Mouse (Mus musculus) midbrain, embryonic 14.5 days (tissue): ENCODE data around the gene Atp1a1. TPM values are rescaled to one million over a fixed set of nuclear protein-coding genes. Genes with fewer than 3 reads are reported as not detected.
A peak's percentile ranks its signal among the peaks of the same experiment; 100 is the strongest.

ENCODE experiments used
- ATAC-seq: fragments of 200-750 bp; cut with Nextera tagmentation; 2 replicates; pipeline ENCODE4 v1.8.0; 2017; ENCODE audit warnings: moderate number of reproducible peaks, moderate library complexity; ENCODE audit not compliant: low FRiP score, low TSS enrichment
- DNase-seq: peaks from one replicate; pipeline ENCODE4 v3.0.0-alpha.2; 2015
- H3K27ac ChIP-seq: fragments of 300-500 bp; sonication (generic); replicated peaks from 2 replicates; pipeline ENCODE4 v1.5.1; 2014; ENCODE audit warnings: mild to moderate bottlenecking, low read depth, low read length, moderate library complexity
- H3K27me3 ChIP-seq: fragments of 300-500 bp; sonication (generic); 2 replicates; pipeline ENCODE4 v1.6.1; 2014; ENCODE audit warnings: low read length, control low read depth, mixed read lengths; ENCODE audit not compliant: control insufficient read depth, insufficient read depth
- H3K36me3 ChIP-seq: fragments of 300-500 bp; sonication (generic); 2 replicates; pipeline ENCODE4 v1.6.1; 2014; ENCODE audit warnings: low read length, control low read depth; ENCODE audit not compliant: control insufficient read depth, insufficient read depth
- H3K4me1 ChIP-seq: fragments of 300-500 bp; sonication (generic); 2 replicates; pipeline ENCODE4 v1.6.1; 2014; ENCODE audit warnings: mild to moderate bottlenecking, antibody characterized with exemption, low read length, control low read depth; ENCODE audit not compliant: control insufficient read depth, insufficient read depth
- H3K4me2 ChIP-seq: fragments of 300-500 bp; sonication (generic); 2 replicates; pipeline ENCODE4 v1.6.1; 2014; ENCODE audit warnings: mild to moderate bottlenecking, low read length, moderate library complexity
- H3K4me3 ChIP-seq: fragments of 300-500 bp; sonication (generic); replicated peaks from 2 replicates; pipeline ENCODE4 v1.5.1; 2014; ENCODE audit warnings: low read depth, low read length
- H3K9ac ChIP-seq: fragments of 300-500 bp; sonication (generic); replicated peaks from 2 replicates; pipeline ENCODE4 v1.6.1; 2014; ENCODE audit warnings: mild to moderate bottlenecking, low read length, moderate library complexity
- H3K9me3 ChIP-seq: fragments of 300-500 bp; sonication (generic); 2 replicates; pipeline ENCODE4 v1.6.1; 2016; ENCODE audit warnings: low read length, control low read depth, mixed read lengths; ENCODE audit not compliant: control insufficient read depth
- WGBS: fragments of 180-500 bp; shearing (Covaris S2); extraction: QIAGEN DNeasy Blood & Tissue Kit; methylation state at CpG from one replicate; pipeline ENCODE4 v1.1.7; 2014; 5-methylcytosine and 5-hydroxymethylcytosine counted together
- polyA plus RNA-seq: library from polyadenylated mRNA; unstranded; fragments of >200 nt; fragmentation: Nextera tagmentation; extraction: Ambion mirVana; gene quantifications from 2 replicates; pipeline ENCODE4 v1.2.1, GENCODE M21; 2014

Gene Atp1a1
- polyA plus RNA-seq, 1 experiment from 2014 or later = 80.9 TPM

GRCm38 (mm10) chr3:101644062-101644802 lies 39.7 kb upstream of the Atp1a1 start:
- no peak overlapping the region for H3K4me3 ChIP-seq
- no peaks in the 10 kb centered on the region for H3K9me3 ChIP-seq
- H3K4me2 ChIP-seq = no peak overlapping the region
- H3K27ac ChIP-seq = no peak overlapping the region
- H3K4me1 ChIP-seq = no peaks in the 10 kb centered on the region
- 80% methylated on average over 4 of the region's 4 CpGs for WGBS
- no peaks in the 10 kb centered on the region for H3K36me3 ChIP-seq
- H3K9ac ChIP-seq = no peak overlapping the region
- no peak for DNase-seq
- no peaks in the 10 kb centered on the region for H3K27me3 ChIP-seq
- no peak for ATAC-seq

DNA sequence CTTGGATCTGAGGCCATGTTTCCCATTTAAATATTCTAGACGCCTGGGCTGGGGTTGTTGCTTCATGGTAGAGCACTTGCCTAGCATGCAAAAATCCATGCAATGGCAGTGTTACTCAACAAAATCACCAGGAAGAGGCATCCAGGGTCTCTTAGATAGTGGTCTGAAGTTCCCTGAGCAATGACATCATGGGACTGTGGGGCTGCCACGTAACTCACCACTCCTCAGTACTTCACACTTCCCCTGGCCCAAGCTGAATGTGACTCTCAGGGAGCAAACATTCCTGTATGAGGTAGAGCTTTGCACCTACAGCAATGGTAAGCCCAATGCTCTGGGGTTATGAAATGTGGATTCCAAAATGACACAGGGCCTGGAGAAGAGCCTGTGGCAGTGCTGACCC lies 38.8 kb upstream of the Atp1a1 start:
- no peaks in the 10 kb centered on the region for H3K27me3 ChIP-seq
- no peaks in the 10 kb centered on the region for H3K9me3 ChIP-seq
- no peak overlapping the region for H3K9ac ChIP-seq
- H3K4me1 ChIP-seq = no peaks in the 10 kb centered on the region
- H3K4me2 ChIP-seq = no peak overlapping the region
- WGBS = 84% methylated on average over 2 of the region's 2 CpGs
- ATAC-seq (no peak), DNase-seq (no peak)
- H3K4me3 ChIP-seq = no peak overlapping the region
- no peak overlapping the region for H3K27ac ChIP-seq
- no peaks in the 10 kb centered on the region for H3K36me3 ChIP-seq

GRCm38 (mm10) chr3:101638223-101638622 lies 33.7 kb upstream of the Atp1a1 start:
- no peaks in the 10 kb centered on the region for H3K9me3 ChIP-seq
- DNase-seq (no peak), ATAC-seq (no peak)
- no peaks in the 10 kb centered on the region for H3K36me3 ChIP-seq
- no peak overlapping the region for H3K9ac ChIP-seq
- peaks cover 13% of the 10 kb centered on the region for H3K4me1 ChIP-seq
- no peak overlapping the region for H3K4me3 ChIP-seq
- no peak overlapping the region for H3K27ac ChIP-seq
- no peak overlapping the region for H3K4me2 ChIP-seq
- no peaks in the 10 kb centered on the region for H3K27me3 ChIP-seq
- WGBS = 84% methylated on average over 2 of the region's 2 CpGs

DNA sequence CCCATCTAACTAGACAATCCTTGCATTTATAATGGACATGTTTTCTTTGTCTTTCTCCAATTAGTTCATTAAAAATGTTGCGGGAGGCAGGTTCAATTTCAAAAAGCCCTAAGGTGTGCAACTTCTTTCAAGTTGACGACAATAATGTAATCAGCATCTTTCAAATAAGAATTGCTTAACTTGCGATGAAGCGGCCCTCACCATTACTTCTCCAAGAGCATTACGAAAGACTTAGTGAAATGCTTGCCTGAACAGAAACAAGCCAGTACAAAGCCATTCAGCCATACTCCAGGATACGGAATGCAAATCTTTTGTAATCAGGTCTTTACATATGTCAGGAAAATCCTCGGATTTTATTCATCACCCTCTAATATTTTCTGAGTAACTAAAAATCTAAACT lies 32.0 kb upstream of the Atp1a1 start:
- ATAC-seq (no peak), DNase-seq (no peak)
- H3K9ac ChIP-seq = no peak overlapping the region
- no peak overlapping the region for H3K4me2 ChIP-seq
- H3K9me3 ChIP-seq = no peaks in the 10 kb centered on the region
- no peaks in the 10 kb centered on the region for H3K36me3 ChIP-seq
- H3K4me1 ChIP-seq = peaks cover 14% of the 10 kb centered on the region
- no peak overlapping the region for H3K4me3 ChIP-seq
- WGBS = 80% methylated on average over 7 of the region's 7 CpGs
- H3K27me3 ChIP-seq = no peaks in the 10 kb centered on the region
- H3K27ac ChIP-seq = no peak overlapping the region

DNA sequence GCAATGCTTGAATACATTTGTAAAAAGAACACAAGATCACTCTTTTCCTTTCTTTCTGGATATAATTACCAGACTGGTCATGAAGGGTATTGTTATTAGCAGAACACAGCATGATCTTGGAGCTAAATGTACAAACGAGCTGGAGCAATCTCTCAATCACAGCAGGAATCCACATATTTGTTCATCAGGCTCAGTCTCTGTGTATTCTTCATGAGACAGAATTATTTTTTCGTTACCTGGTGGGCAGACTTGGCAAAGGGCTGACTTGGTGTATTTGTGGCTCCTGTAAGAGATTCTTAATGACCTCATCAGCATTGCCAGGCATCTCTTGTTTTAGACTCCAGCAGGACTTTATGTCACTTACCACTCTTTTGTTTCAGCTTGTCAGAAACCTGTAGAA lies 31.6 kb upstream of the Atp1a1 start:
- Histone ChIP-seq H3K9me3 (no peaks in the 10 kb centered on the region), H3K27me3 (no peaks in the 10 kb centered on the region), H3K4me1 (peaks cover 14% of the 10 kb centered on the region), H3K4me2 (no peak overlapping the region), H3K9ac (no peak overlapping the region), H3K27ac (no peak overlapping the region), H3K4me3 (no peak overlapping the region), H3K36me3 (no peaks in the 10 kb centered on the region)
- DNase-seq (no peak), ATAC-seq (no peak)
- 70% methylated on average over 2 of the region's 2 CpGs for WGBS

DNA sequence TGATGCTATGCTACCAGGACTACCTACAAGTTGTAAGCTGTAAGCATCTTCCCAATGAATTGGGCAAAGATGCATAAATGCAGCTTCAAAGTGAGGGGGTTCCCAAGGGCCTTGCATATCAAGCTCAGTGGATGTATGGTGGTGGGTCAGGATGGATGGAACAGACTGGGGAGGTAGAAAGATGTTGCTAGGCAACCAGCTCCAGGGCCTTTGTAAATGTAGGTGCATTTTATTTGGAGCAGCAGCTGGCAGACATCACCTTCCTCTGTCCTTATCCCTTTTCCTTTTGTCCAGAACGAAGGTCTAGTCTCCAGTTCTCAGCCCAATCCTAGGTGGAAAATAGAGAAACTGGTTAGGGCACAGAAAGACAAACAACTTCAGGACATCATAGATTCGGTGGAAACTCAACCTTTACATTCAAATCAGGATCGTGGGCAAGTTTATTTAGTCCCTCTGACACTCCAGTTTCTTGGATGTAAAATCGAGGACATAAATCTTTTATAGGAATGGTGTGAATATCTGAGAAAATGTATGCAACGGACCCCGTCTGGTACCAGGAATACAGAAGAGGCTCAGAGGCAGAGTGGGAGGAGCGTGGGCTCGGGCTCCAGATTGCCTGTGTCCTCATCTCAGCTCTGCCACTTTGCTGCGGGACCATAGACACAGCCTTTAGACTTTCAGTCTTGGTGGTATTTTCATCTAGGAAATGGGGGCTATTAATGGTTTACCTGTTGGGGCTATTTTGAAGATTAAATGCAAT lies 29.8 kb upstream of the Atp1a1 start:
- peak overlapping the region; percentile 60 for H3K27ac ChIP-seq
- no peaks in the 10 kb centered on the region for H3K27me3 ChIP-seq
- 78% methylated on average over 9 of the region's 9 CpGs for WGBS
- H3K9me3 ChIP-seq = no peaks in the 10 kb centered on the region
- H3K4me2 ChIP-seq = no peak overlapping the region
- no peak for ATAC-seq
- H3K36me3 ChIP-seq = no peaks in the 10 kb centered on the region
- H3K4me1 ChIP-seq = peaks cover 14% of the 10 kb centered on the region
- H3K4me3 ChIP-seq = no peak overlapping the region
- H3K9ac ChIP-seq = no peak overlapping the region
- DNase-seq = peak; percentile 64

GRCm38 (mm10) chr3:101628255-101628654 lies 23.8 kb upstream of the Atp1a1 start:
- H3K4me2 ChIP-seq = no peak overlapping the region
- H3K36me3 ChIP-seq = no peaks in the 10 kb centered on the region
- no peak for ATAC-seq
- no peak overlapping the region for H3K9ac ChIP-seq
- peaks cover under 1% of the 10 kb centered on the region; the same call in 1 of the 2 replicates for H3K4me1 ChIP-seq
- WGBS = 93% methylated on average over 2 of the region's 2 CpGs
- H3K4me3 ChIP-seq = no peak overlapping the region
- no peak overlapping the region for H3K27ac ChIP-seq
- DNase-seq = no peak
- H3K9me3 ChIP-seq = no peaks in the 10 kb centered on the region
- H3K27me3 ChIP-seq = no peaks in the 10 kb centered on the region

DNA sequence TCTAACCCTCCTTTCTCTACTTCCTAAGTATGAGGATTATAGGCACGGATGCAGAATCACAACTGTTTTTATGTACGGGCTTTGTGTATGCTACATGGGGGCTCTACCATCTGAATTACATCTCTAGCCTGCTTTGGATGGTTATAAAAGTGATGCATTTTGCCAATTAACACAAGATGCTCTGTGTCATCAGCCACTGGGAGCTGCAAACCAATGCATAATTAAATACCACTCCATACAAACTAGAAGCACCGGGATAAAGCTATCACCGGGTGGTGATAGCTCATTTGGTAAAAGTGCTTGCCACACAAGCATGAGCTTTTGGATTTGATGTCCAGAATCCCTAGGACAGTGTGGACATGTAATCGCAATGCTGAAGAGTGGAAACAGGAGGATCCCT lies 19.8 kb upstream of the Atp1a1 start:
- no peaks in the 10 kb centered on the region for H3K4me1 ChIP-seq
- DNase-seq (no peak), ATAC-seq (no peak)
- no peaks in the 10 kb centered on the region for H3K9me3 ChIP-seq
- WGBS = 85% methylated on average over 5 of the region's 5 CpGs
- H3K4me3 ChIP-seq = no peak overlapping the region
- H3K36me3 ChIP-seq = no peaks in the 10 kb centered on the region
- no peak overlapping the region for H3K9ac ChIP-seq
- H3K27ac ChIP-seq = no peak overlapping the region
- H3K27me3 ChIP-seq = no peaks in the 10 kb centered on the region
- no peak overlapping the region for H3K4me2 ChIP-seq

GRCm38 (mm10) chr3:101619017-101619416 lies 14.5 kb upstream of the Atp1a1 start:
- no peak overlapping the region for H3K27ac ChIP-seq
- H3K4me2 ChIP-seq = no peak overlapping the region
- DNase-seq (no peak), ATAC-seq (no peak)
- H3K9me3 ChIP-seq = no peaks in the 10 kb centered on the region
- no peaks in the 10 kb centered on the region for H3K27me3 ChIP-seq
- no peaks in the 10 kb centered on the region for H3K36me3 ChIP-seq
- no peak overlapping the region for H3K9ac ChIP-seq
- H3K4me3 ChIP-seq = no peak overlapping the region
- no peaks in the 10 kb centered on the region for H3K4me1 ChIP-seq
- WGBS = 90% methylated on average over 4 of the region's 4 CpGs
